Mouse (Mus musculus) E14TG2a.4 (cell line): ENCODE results near the gene Zfp426.

Source experiments
- CTCF ChIP-seq: conservative IDR thresholded peaks from 2 replicates; pipeline ENCODE4 v1.5.1; 2014; ENCODE audit warnings: low read length
- NANOG ChIP-seq: IDR thresholded peaks from 2 replicates; pipeline ENCODE4 v1.6.1; 2014; ENCODE audit warnings: borderline replicate concordance, low read length, mixed read lengths

GRCm38 (mm10) chr9:20504801-20505200 is 12.3 kb upstream of the Zfp426 start:
- TF ChIP-seq CTCF = no peak
- TF ChIP-seq NANOG = no peak
